Mouse (Mus musculus) MEL (cell line): ENCODE results near the gene Wipf1. TPM values are rescaled to one million over a fixed set of nuclear protein-coding genes. Genes with fewer than 3 reads are reported as not detected.

ENCODE experiments used
- DNase-seq: peaks from one replicate; pipeline ENCODE4 v3.0.0; 2011; ENCODE audit warnings: low read depth, low spot score
- H3K27ac ChIP-seq: 2 replicates; pipeline ENCODE4 v1.5.1; 2012; ENCODE audit warnings: low read depth, mild to moderate bottlenecking, control low read depth, low read length, moderate library complexity; ENCODE audit not compliant: control insufficient read depth
- H3K27me3 ChIP-seq, 2 experiments: fragments of 150-350 bp in 1 of 2; sonication (generic) in 1 of 2; 2 replicates each; pipeline ENCODE4 v1.6.1; 2012; ENCODE audit warnings: low read length in 2 of 2, mild to moderate bottlenecking in 2 of 2, improper control_type of control experiment in 1 of 2, moderate library complexity in 1 of 2; ENCODE audit not compliant: insufficient read depth in 2 of 2, control insufficient read depth in 1 of 2
- H3K36me3 ChIP-seq, 2 experiments: 2 replicates each; pipeline ENCODE4 v1.6.1; 2012 to 2014; ENCODE audit warnings: low read length in 2 of 2, improper control_type of control experiment in 1 of 2, inconsistent platforms in 1 of 2, mild to moderate bottlenecking in 1 of 2; ENCODE audit not compliant: insufficient read depth in 2 of 2, control insufficient read depth in 1 of 2
- H3K4me1 ChIP-seq, 2 experiments: fragments of 150-350 bp in 1 of 2; sonication (generic) in 1 of 2; 2 replicates each; pipeline ENCODE4 v1.6.1; 2012; ENCODE audit warnings: low read length in 2 of 2, improper control_type of control experiment in 1 of 2, mild to moderate bottlenecking in 1 of 2; ENCODE audit not compliant: insufficient read depth in 2 of 2, control insufficient read depth in 1 of 2
- H3K4me3 ChIP-seq, 2 experiments: fragments of 150-350 bp in 1 of 2; sonication (generic) in 1 of 2; 2 replicates each; pipeline ENCODE4 v1.5.1; 2012; ENCODE audit warnings: low read depth in 2 of 2, low read length in 2 of 2, mild to moderate bottlenecking in 2 of 2, moderate library complexity in 2 of 2, control low read depth in 1 of 2, improper control_type of control experiment in 1 of 2; ENCODE audit not compliant: control insufficient read depth in 1 of 2, insufficient read depth in 1 of 2
- H3K79me2 ChIP-seq: 2 replicates; pipeline ENCODE4 v1.6.1; 2012; ENCODE audit warnings: mild to moderate bottlenecking, low read length, moderate library complexity; ENCODE audit not compliant: control insufficient read depth, poor library complexity, insufficient read depth
- H3K9ac ChIP-seq: 2 replicates; pipeline ENCODE4 v1.6.1; 2012; ENCODE audit warnings: low read depth, mild to moderate bottlenecking, control low read depth, low read length, moderate library complexity; ENCODE audit not compliant: control insufficient read depth, poor library complexity, severe bottlenecking
- H3K9me3 ChIP-seq: fragments of 150-350 bp; sonication (generic); replicated peaks from 2 replicates; pipeline ENCODE4 v1.6.1; 2012; ENCODE audit warnings: mild to moderate bottlenecking, low read length, improper control_type of control experiment, moderate library complexity; ENCODE audit not compliant: insufficient read depth
- BHLHE40 ChIP-seq: IDR thresholded peaks from 2 replicates; pipeline ENCODE4 v1.6.1; 2012; ENCODE audit warnings: low read depth, mild to moderate bottlenecking, inconsistent platforms, low read length, improper control_type of control experiment, borderline replicate concordance
- CHD2 ChIP-seq: IDR thresholded peaks from 2 replicates; pipeline ENCODE4 v1.6.1; 2011; ENCODE audit warnings: low read length, improper control_type of control experiment
- CTCF ChIP-seq, 3 experiments: IDR thresholded peaks in 2 of 3; conservative IDR thresholded peaks in 1 of 3; 2 replicates each; pipeline ENCODE4 v1.5.1; 2011 to 2012; ENCODE audit warnings: low read length in 3 of 3, low read depth in 2 of 3, mild to moderate bottlenecking in 2 of 3, improper control_type of control experiment in 1 of 3, inconsistent platforms in 1 of 3, mixed read lengths in 1 of 3, moderate library complexity in 1 of 3; ENCODE audit not compliant: control insufficient read depth in 1 of 3, insufficient read depth in 1 of 3, poor library complexity in 1 of 3, severe bottlenecking in 1 of 3
- E2F4 ChIP-seq: IDR thresholded peaks from 2 replicates; pipeline ENCODE4 v1.6.1; 2011; ENCODE audit warnings: low read depth, low read length, improper control_type of control experiment, borderline replicate concordance
- ELF1 ChIP-seq: IDR thresholded peaks from 2 replicates; pipeline ENCODE4 v1.6.1; 2014; ENCODE audit warnings: low read depth, mild to moderate bottlenecking, inconsistent platforms, low read length, improper control_type of control experiment, moderate library complexity
- EP300 ChIP-seq, 2 experiments: IDR thresholded peaks; 2 replicates each; pipeline ENCODE4 v1.6.1; 2011; ENCODE audit warnings: improper control_type of control experiment in 2 of 2, low read length in 2 of 2, low read depth in 1 of 2, mild to moderate bottlenecking in 1 of 2
- ETS1 ChIP-seq: IDR thresholded peaks from 2 replicates; pipeline ENCODE4 v1.6.1; 2012; ENCODE audit warnings: low read depth, mild to moderate bottlenecking, inconsistent platforms, low read length, improper control_type of control experiment, moderate library complexity
- GATA1 ChIP-seq: IDR thresholded peaks from 2 replicates; pipeline ENCODE4 v1.6.1; 2011; ENCODE audit warnings: low read depth, low read length, improper control_type of control experiment
- HCFC1 ChIP-seq: IDR thresholded peaks from 2 replicates; pipeline ENCODE4 v1.6.1; 2012; ENCODE audit warnings: low read depth, mild to moderate bottlenecking, inconsistent platforms, low read length, improper control_type of control experiment, moderate library complexity
- KAT2A ChIP-seq: conservative IDR thresholded peaks from 2 replicates; pipeline ENCODE4 v1.6.1; 2012; ENCODE audit warnings: low read depth, low read length, improper control_type of control experiment, inconsistent platforms
- MAX ChIP-seq: IDR thresholded peaks from 2 replicates; pipeline ENCODE4 v1.6.1; 2011; ENCODE audit warnings: low read length, improper control_type of control experiment
- MEF2A ChIP-seq: IDR thresholded peaks from 2 replicates; pipeline ENCODE4 v1.6.1; 2014; ENCODE audit warnings: low read depth, mild to moderate bottlenecking, inconsistent platforms, low read length, improper control_type of control experiment; ENCODE audit not compliant: poor library complexity, insufficient replicate concordance, severe bottlenecking; ENCODE audit errors: extremely low read depth
- MXI1 ChIP-seq: IDR thresholded peaks from 2 replicates; pipeline ENCODE4 v1.6.1; 2011; ENCODE audit warnings: mild to moderate bottlenecking, low read depth, low read length, improper control_type of control experiment
- POLR2A ChIP-seq, 2 experiments: IDR thresholded peaks; 2 replicates each; pipeline ENCODE4 v1.6.1; 2011 to 2012; ENCODE audit warnings: low read length in 2 of 2, mild to moderate bottlenecking in 2 of 2, control low read depth in 1 of 2, improper control_type of control experiment in 1 of 2, low read depth in 1 of 2, moderate library complexity in 1 of 2; ENCODE audit not compliant: control insufficient read depth in 1 of 2, insufficient read depth in 1 of 2, poor library complexity in 1 of 2
- POLR2AphosphoS2 ChIP-seq: IDR thresholded peaks from 2 replicates; pipeline ENCODE4 v1.6.1; 2011; ENCODE audit warnings: low read length, improper control_type of control experiment
- SMC3 ChIP-seq: IDR thresholded peaks from 2 replicates; pipeline ENCODE4 v1.6.1; 2011; ENCODE audit warnings: low read depth, low read length, improper control_type of control experiment
- TAL1 ChIP-seq: IDR thresholded peaks from 2 replicates; pipeline ENCODE4 v1.6.1; 2012; ENCODE audit warnings: mild to moderate bottlenecking, inconsistent platforms, low read length, moderate library complexity, mixed read lengths
- TCF12 ChIP-seq: IDR thresholded peaks from 2 replicates; pipeline ENCODE4 v1.6.1; 2014; ENCODE audit warnings: low read depth, mild to moderate bottlenecking, inconsistent platforms, low read length, improper control_type of control experiment, moderate library complexity
- ZKSCAN1 ChIP-seq: IDR thresholded peaks from 2 replicates; pipeline ENCODE4 v1.6.1; 2012; ENCODE audit warnings: low read depth, mild to moderate bottlenecking, inconsistent platforms, low read length, improper control_type of control experiment, moderate library complexity
- polyA plus RNA-seq, 2 experiments: library from polyadenylated mRNA; stranded (reverse) in 1 of 2; unstranded in 1 of 2; fragments of >175 nt in 1 of 2; fragments of >200 nt in 1 of 2; gene quantifications; 2 replicates each; pipeline versions ENCODE4 v1.2.1 to v1.2.4; 2012; ENCODE audit warnings: low replicate concordance in 2 of 2, low read depth in 1 of 2; ENCODE audit not compliant: insufficient read length in 2 of 2, insufficient read depth in 1 of 2, missing spikeins in 1 of 2
- total RNA-seq: library from RNA; depleted of rRNA; stranded (reverse); fragments of 300-350 nt; gene quantifications from 2 replicates; pipeline ENCODE4 v1.2.3, GENCODE M21; 2012

The Wipf1 gene
- total and polyA plus RNA-seq, 3 experiments, result 5.2 to 83.9 (median 27.1) TPM

- no peak overlapping the region for H3K4me3 ChIP-seq
- H3K4me1 ChIP-seq, result no peaks in the 10 kb centered on the region
- no peak for TF ChIP-seq EP300 (IDR thresholded peaks at IDR 0.05; ENCODE audit: low read depth in 1 of 2, low read length in 2 of 2)
- no peak for TF ChIP-seq MEF2A
- TF ChIP-seq HCFC1, result no peak
- TF ChIP-seq CTCF (IDR thresholded peaks at IDR 0.05 in 2 of 3, conservative IDR thresholded peaks at IDR 0.05 in 1 of 3; ENCODE audit: control insufficient read depth in 1 of 3, insufficient read depth in 1 of 3, low read depth in 2 of 3, low read length in 3 of 3, poor library complexity in 1 of 3, severe bottlenecking in 1 of 3), result no peak
- TF ChIP-seq TAL1, result no peak
- DNase-seq, result no peak
- H3K36me3 ChIP-seq, result no peaks in the 10 kb centered on the region
- no peaks in the 10 kb centered on the region for H3K9me3 ChIP-seq
- no peak overlapping the region for H3K27ac ChIP-seq
- peaks cover 0 to 3% of the 10 kb centered on the region in 2 experiments; a peak in 2 of 4 replicates for H3K27me3 ChIP-seq
- no peaks in the 10 kb centered on the region for H3K79me2 ChIP-seq
- H3K9ac ChIP-seq, result no peak overlapping the region
Measured at GRCm38 (mm10) chr2:73406336-73406915, 123.1 kb downstream of the Wipf1 start.

GRCm38 (mm10) chr2:73404980-73405379, 124.6 kb downstream of the Wipf1 start:
- Histone ChIP-seq H3K9me3 (no peaks in the 10 kb centered on the region), H3K4me1 (no peaks in the 10 kb centered on the region), H3K36me3 (no peaks in the 10 kb centered on the region), H3K4me3 (no peak overlapping the region), H3K79me2 (no peaks in the 10 kb centered on the region), H3K27ac (no peak overlapping the region), H3K27me3 (peaks cover 0 to 2% of the 10 kb centered on the region in 2 experiments; a peak in 2 of 4 replicates), H3K9ac (no peak overlapping the region)
- DNase-seq, result no peak
- TF ChIP-seq ETS1 (no peak), BHLHE40 (no peak), TCF12 (no peak), CTCF (IDR thresholded peaks at IDR 0.05 in 2 of 3, conservative IDR thresholded peaks at IDR 0.05 in 1 of 3; ENCODE audit: control insufficient read depth in 1 of 3, insufficient read depth in 1 of 3, low read depth in 2 of 3, low read length in 3 of 3, poor library complexity in 1 of 3, severe bottlenecking in 1 of 3) (no peak), GATA1 (no peak), CHD2 (no peak), POLR2A (IDR thresholded peaks at IDR 0.05; ENCODE audit: control insufficient read depth in 1 of 2, insufficient read depth in 1 of 2, low read depth in 1 of 2, low read length in 2 of 2, poor library complexity in 1 of 2) (no peak)

- no peak for DNase-seq
- Histone ChIP-seq H3K27ac (no peak overlapping the region), H3K79me2 (no peaks in the 10 kb centered on the region), H3K9ac (no peak overlapping the region), H3K36me3 (no peaks in the 10 kb centered on the region), H3K27me3 (peaks cover 0 to 2% of the 10 kb centered on the region in 2 experiments; a peak in 2 of 4 replicates), H3K4me1 (no peaks in the 10 kb centered on the region), H3K4me3 (no peak overlapping the region), H3K9me3 (no peaks in the 10 kb centered on the region)
- TF ChIP-seq ELF1 (no peak), POLR2AphosphoS2 (no peak), MAX (no peak), SMC3 (no peak), ETS1 (no peak), EP300 (IDR thresholded peaks at IDR 0.05; ENCODE audit: low read depth in 1 of 2, low read length in 2 of 2) (no peak), E2F4 (no peak), CTCF (IDR thresholded peaks at IDR 0.05 in 2 of 3, conservative IDR thresholded peaks at IDR 0.05 in 1 of 3; ENCODE audit: control insufficient read depth in 1 of 3, insufficient read depth in 1 of 3, low read depth in 2 of 3, low read length in 3 of 3, poor library complexity in 1 of 3, severe bottlenecking in 1 of 3) (no peak), ZKSCAN1 (no peak), KAT2A (no peak), MXI1 (no peak)
Measured at GRCm38 (mm10) chr2:73404442-73404841, 125.1 kb downstream of the Wipf1 start.
